Mouse (Mus musculus): ENCODE measurements around the gene Prr11.

Gene Prr11

DNA sequence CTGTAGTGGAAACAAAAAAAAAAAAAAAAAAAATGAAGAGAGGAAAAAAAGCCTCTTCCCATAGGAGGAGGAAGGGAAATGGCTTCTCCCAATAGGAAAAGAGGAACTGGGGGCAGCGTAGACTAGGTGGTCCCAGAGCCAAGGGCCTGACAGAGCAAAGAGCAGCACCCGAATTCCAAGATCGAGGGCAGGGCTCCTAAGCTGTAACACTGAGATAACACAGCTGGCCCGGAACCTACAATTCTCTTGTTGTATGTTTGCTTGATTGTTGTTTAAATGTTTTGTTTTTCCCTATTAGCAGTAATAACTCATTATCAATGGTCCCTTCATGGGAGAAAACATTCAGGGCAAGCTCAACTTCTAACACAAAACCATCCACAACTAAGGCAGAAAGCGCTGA is 61.5 kb downstream of the Prr11 start:
- DNase-seq, result no peak

DNA sequence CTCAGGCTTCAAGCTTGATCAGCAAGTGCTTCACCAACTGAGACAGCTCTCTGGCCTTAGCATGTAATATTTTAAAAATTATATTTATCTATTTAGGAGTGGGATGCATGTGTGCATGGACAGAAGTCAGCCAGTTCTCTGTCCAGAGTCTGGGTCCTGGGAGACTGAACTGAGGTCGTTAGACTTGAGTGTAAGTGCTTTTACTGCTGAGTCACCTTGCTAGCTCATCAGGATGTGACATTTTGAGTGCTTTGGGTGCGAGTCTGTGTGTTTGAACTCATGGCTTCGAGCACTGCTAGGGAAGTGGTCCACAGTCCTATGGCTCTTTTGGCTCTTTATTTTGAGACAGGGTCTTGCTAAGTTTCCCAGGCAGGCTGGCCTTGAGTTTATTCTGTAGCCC is 65.5 kb downstream of the Prr11 start:
- no peak for DNase-seq

DNA sequence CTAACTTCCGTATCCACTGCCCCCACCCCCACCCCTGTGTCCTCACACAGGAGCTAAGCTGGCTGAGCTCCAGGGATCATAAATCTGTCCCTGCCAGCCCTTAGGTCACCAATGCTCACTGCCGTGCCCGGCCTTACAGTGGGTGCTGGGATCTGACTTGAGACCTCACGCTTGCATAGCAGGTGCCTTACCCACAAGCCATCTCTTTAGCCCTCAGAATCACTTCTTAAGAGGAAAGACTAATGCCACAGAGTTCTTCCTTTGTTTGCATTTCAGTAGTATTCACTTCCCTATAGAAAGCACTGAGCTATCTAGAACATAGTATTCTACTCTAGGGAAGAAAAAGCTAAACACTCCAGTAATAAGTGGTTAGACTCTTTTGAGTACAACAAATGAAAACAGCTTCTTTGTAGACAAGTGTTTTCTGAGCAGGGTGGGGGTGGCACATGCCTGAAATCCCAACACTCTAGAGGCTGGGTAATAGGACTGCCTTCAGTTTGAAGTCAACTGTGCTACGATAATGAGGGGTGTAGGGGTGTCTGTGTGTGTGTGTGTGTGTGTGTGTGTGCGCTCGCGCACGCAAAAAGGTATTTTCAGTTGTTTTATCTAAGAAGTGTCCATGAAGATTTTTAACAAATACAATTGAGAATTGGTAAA is 69.1 kb downstream of the Prr11 start:
- DNase-seq, result no peak
